15 mouse cellular contexts compared by ENCODE assay signal in the genomic region with DNA sequence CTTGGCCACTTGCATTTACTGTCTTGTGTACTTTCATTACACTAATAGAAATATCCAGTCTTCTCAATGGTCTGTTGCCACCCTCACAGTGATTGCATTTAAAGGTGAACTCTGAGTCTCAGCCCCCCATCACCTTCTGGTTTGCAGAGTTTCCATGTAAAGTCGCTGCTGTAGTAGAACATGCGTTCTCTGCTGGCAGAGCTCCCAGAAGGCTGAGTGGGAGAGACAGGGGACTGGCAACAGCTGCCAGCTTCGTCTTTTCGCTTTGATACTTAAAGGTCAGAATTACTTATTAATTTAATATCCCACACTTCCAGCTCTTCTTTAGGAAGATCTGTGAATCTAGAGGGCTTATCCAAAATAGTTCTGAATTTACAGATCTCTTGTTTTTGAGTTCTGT. TPM values are rescaled to one million over a fixed set of nuclear protein-coding genes. Genes with fewer than 3 reads are reported as not detected.
DNase-seq lines count a peak whose midpoint lies in the region; ATAC-seq lines count a peak whose summit lies in the region.
"Had no signal": no experiment of that assay in that cellular context is flagged by ENCODE, and none has a peak within 500 bp of the region (broad histone marks: within the 10 kb centered on the region; RNA-seq: fewer than 3 reads in every experiment).

No protein-coding gene starts in this region.

- H3K9ac ChIP-seq in neural tube, embryonic 15.5 days (replicated peaks) = no peak overlapping the region
- H3K9ac ChIP-seq: forebrain, embryonic 12.5 days; heart, embryonic 15.5 days; liver, embryonic 13.5 days; neural tube, embryonic 13.5 days had no signal

- no peaks in the 10 kb centered on the region for H3K9me3 ChIP-seq in neural tube, embryonic 15.5 days (replicated peaks)
- H3K9me3 ChIP-seq: forebrain, embryonic 12.5 days; heart, embryonic 15.5 days; liver, embryonic 13.5 days; neural tube, embryonic 13.5 days had no signal

- H3K27me3 ChIP-seq in neural tube, embryonic 15.5 days (replicated peaks) = no peaks in the 10 kb centered on the region
- H3K27me3 ChIP-seq: forebrain, embryonic 12.5 days; heart, embryonic 15.5 days; liver, embryonic 13.5 days had no signal

- H3K4me1 ChIP-seq in neural tube, embryonic 15.5 days = no peaks in the 10 kb centered on the region
- H3K4me1 ChIP-seq: forebrain, embryonic 12.5 days; heart, embryonic 15.5 days; liver, embryonic 13.5 days; neural tube, embryonic 13.5 days had no signal

- ATAC-seq in neural tube, embryonic 15.5 days (ENCODE audit: low FRiP score) = no peak
- ATAC-seq: intestine, postnatal 0 days had no signal

- 67% methylated on average over 4 of the region's 4 CpGs for WGBS in neural tube, embryonic 15.5 days

- H3K27ac ChIP-seq in neural tube, embryonic 15.5 days (replicated peaks) = no peak overlapping the region
- H3K27ac ChIP-seq: forebrain, embryonic 12.5 days; heart, embryonic 15.5 days; liver, embryonic 13.5 days; neural tube, embryonic 13.5 days had no signal

- no peak overlapping the region for H3K4me2 ChIP-seq in neural tube, embryonic 15.5 days
- H3K4me2 ChIP-seq: forebrain, embryonic 12.5 days; heart, embryonic 15.5 days; liver, embryonic 13.5 days; neural tube, embryonic 13.5 days had no signal

- peak; percentile 50 to 53 for DNase-seq in frontal cortex, postnatal 36 days (ENCODE audit: low spot score in 2 of 2)
- DNase-seq in frontal cortex, postnatal 14 days (ENCODE audit: low spot score in 2 of 2) = no peak
- peak; percentile 6 for DNase-seq in ovary, postnatal 36 days (ENCODE audit: low spot score)
- DNase-seq in ovary, postnatal 10 days (ENCODE audit: low spot score) = no peak
- peak; percentile 46 to 56 for DNase-seq in left cerebral cortex, adult 18-20 months (ENCODE audit: low spot score in 2 of 2)
- DNase-seq in adipocyte (ENCODE audit: low spot score) = no peak
- no peak for DNase-seq in urinary bladder, postnatal 4 days (ENCODE audit: low spot score in 2 of 2)
- DNase-seq: liver, embryonic 13.5 days; thymus, postnatal 36 days had no signal

- H3K36me3 ChIP-seq in neural tube, embryonic 15.5 days = no peaks in the 10 kb centered on the region
- H3K36me3 ChIP-seq: forebrain, embryonic 12.5 days; heart, embryonic 15.5 days; liver, embryonic 13.5 days; neural tube, embryonic 13.5 days had no signal

- no peak overlapping the region for H3K4me3 ChIP-seq in neural tube, embryonic 15.5 days (replicated peaks)
- H3K4me3 ChIP-seq: forebrain, embryonic 12.5 days; heart, embryonic 15.5 days; liver, embryonic 13.5 days; neural tube, embryonic 13.5 days had no signal

RNA-seq across cellular contexts. Expression of a gene that starts 8.7 kb away (rescaled TPM):
- total RNA-seq in left cerebral cortex, adult 18-20 months (2021) = 100 to 1,000 TPM; 252 to 272 TPM
- 107 and 111 TPM in 2 replicates for polyA plus RNA-seq in neural tube, embryonic 15.5 days (2015; fragmentation: Nextera tagmentation; extraction: Ambion mirVana)
- total RNA-seq: megakaryocyte, adult 5-6 weeks had no signal

Comparison
In these comparisons a context has a peak if more than half of its experiments do, and no peak if none do; other contexts are left out.
1. DNase-seq: peak in frontal cortex, postnatal 36 days (2 of 2), ovary, postnatal 36 days (single experiment) and left cerebral cortex, adult 18-20 months (2 of 2); none in frontal cortex, postnatal 14 days (0 of 2), ovary, postnatal 10 days (single experiment), adipocyte (single experiment) and urinary bladder, postnatal 4 days (0 of 2).